Mouse (Mus musculus) small intestine, adult 2 months (tissue): Measurements from ENCODE around the gene Ctps2.

Source experiments
- CTCF ChIP-seq: fragments of 200-500 bp; IDR thresholded peaks from 2 replicates; pipeline ENCODE4 v1.5.1; 2012; ENCODE audit warnings: low read depth, mild to moderate bottlenecking, control low read depth, inconsistent platforms, low read length, moderate library complexity, mixed read lengths; ENCODE audit not compliant: insufficient replicate concordance, insufficient read length; ENCODE audit errors: extremely low read depth
- POLR2A ChIP-seq: fragments of 200-500 bp; IDR thresholded peaks from 2 replicates; pipeline ENCODE4 v1.6.1; 2012; ENCODE audit warnings: low read depth, mild to moderate bottlenecking, control low read depth, inconsistent platforms, low read length, moderate library complexity

DNA sequence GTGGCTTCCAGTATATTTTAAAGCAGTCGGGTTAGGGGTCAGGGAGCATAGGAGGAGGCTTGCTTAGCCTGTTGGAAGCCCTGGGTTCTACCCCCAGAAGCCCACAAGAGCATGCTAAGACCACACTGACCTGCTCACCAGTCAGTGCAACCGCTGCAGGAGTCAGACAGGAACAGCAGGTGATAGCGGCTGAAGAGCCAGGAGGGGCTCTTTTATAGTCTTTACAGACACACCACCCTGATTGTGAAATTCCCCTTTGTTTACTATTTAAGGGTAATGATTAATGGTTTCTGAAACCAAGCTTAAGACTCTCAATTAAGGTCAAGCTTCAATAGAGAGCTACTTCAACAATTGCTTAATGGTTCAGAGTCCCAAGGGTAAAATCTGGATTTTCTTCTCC is 63.3 kb downstream of the Ctps2 start, which contains the start of gene S100g:
- TF ChIP-seq CTCF (no peak), POLR2A (no peak)
